Comparison of ENCODE assay signal across 9 mouse cellular contexts in genomic region chr3:107595264-107595937, GRCm38 (mm10). TPM values are rescaled to one million over a fixed set of nuclear protein-coding genes. Genes with fewer than 3 reads are reported as not detected.
A peak's percentile ranks its signal among the peaks of the same experiment; 100 is the strongest.
DNase-seq lines count a peak whose midpoint lies in the region; ATAC-seq and TF ChIP-seq lines count a peak whose summit lies in the region.
"Had no signal": no experiment of that assay in that cellular context is flagged by ENCODE, and none has a peak within 500 bp of the region (broad histone marks: within the 10 kb centered on the region; RNA-seq: fewer than 3 reads in every experiment).

No protein-coding gene starts in this region.

- no peak overlapping the region for H3K27ac ChIP-seq in kidney, adult 2 months (ENCODE audit: insufficient read depth, low read depth, low read length)
- peak overlapping the region; percentile 92 for H3K27ac ChIP-seq in embryonic facial prominence, embryonic 10.5 days (replicated peaks)
- H3K27ac ChIP-seq in hindbrain, embryonic 14.5 days = no peak overlapping the region
- H3K27ac ChIP-seq in midbrain, embryonic 15.5 days = no peak overlapping the region

- no peak overlapping the region for H3K9ac ChIP-seq in hindbrain, embryonic 14.5 days
- peak overlapping the region; percentile 10; the same call in 1 of the 2 replicates for H3K9ac ChIP-seq in midbrain, embryonic 15.5 days

- H3K27me3 ChIP-seq in kidney, adult 2 months (replicated peaks; ENCODE audit: control insufficient read depth, insufficient read depth, low read length) = peaks cover 5% of the 10 kb centered on the region
- H3K27me3 ChIP-seq in embryonic facial prominence, embryonic 10.5 days (replicated peaks; ENCODE audit: low read depth, poor library complexity, severe bottlenecking) = peaks cover 98% of the 10 kb centered on the region
- H3K27me3 ChIP-seq in hindbrain, embryonic 14.5 days (ENCODE audit: control insufficient read depth, insufficient read depth, low read length) = peaks cover 88% of the 10 kb centered on the region
- peaks cover 70% of the 10 kb centered on the region for H3K27me3 ChIP-seq in midbrain, embryonic 15.5 days (replicated peaks)

- no peaks in the 10 kb centered on the region for H3K4me1 ChIP-seq in kidney, adult 2 months (ENCODE audit: control insufficient read depth, insufficient read depth, low read length)
- peaks cover 61% of the 10 kb centered on the region for H3K4me1 ChIP-seq in embryonic facial prominence, embryonic 10.5 days
- H3K4me1 ChIP-seq in hindbrain, embryonic 14.5 days (replicated peaks; ENCODE audit: control insufficient read depth, insufficient read depth, low read length) = peaks cover 11% of the 10 kb centered on the region; the same call in 1 of the 2 replicates
- H3K4me1 ChIP-seq in midbrain, embryonic 15.5 days = peaks cover 19% of the 10 kb centered on the region

- 0 out of 2 replicates have a peak, but pooled peaks have one; percentile 4 for ATAC-seq in hindbrain, embryonic 14.5 days (ENCODE audit: low FRiP score)
- peak; percentile 19; the same call in 1 of the 2 replicates for ATAC-seq in midbrain, embryonic 15.5 days (replicated peaks)

- WGBS in kidney, adult 2 months = 3% methylated on average over 50 of the region's 50 CpGs
- WGBS in embryonic facial prominence, embryonic 10.5 days = under 1% methylated on average over 50 of the region's 50 CpGs
- 1% methylated on average over 45 of the region's 50 CpGs for WGBS in hindbrain, embryonic 14.5 days
- under 1% methylated on average over 50 of the region's 50 CpGs for WGBS in midbrain, embryonic 15.5 days

- H3K4me3 ChIP-seq in kidney, adult 2 months (ENCODE audit: insufficient read depth, low read depth, low read length) = no peak overlapping the region
- H3K4me3 ChIP-seq in embryonic facial prominence, embryonic 10.5 days = peak overlapping the region; percentile 71
- peak overlapping the region; percentile 23 for H3K4me3 ChIP-seq in hindbrain, embryonic 14.5 days (replicated peaks; ENCODE audit: low read length)
- peak overlapping the region; percentile 30 for H3K4me3 ChIP-seq in midbrain, embryonic 15.5 days

- TF ChIP-seq POLR2A in kidney, adult 2 months (IDR thresholded peaks at IDR 0.05; ENCODE audit: low read depth, low read length) = no peak

- no peak for TF ChIP-seq CTCF in kidney, adult 2 months (conservative IDR thresholded peaks at IDR 0.05; ENCODE audit: insufficient read depth, insufficient read length, low read depth, low read length)

- peak overlapping the region; percentile 41 for H3K4me2 ChIP-seq in hindbrain, embryonic 14.5 days (replicated peaks)
- peak overlapping the region; percentile 53 for H3K4me2 ChIP-seq in midbrain, embryonic 15.5 days

- peak; percentile 14 for DNase-seq in kidney, adult 2 months
- no peak for DNase-seq in kidney, postnatal 25 days
- DNase-seq in embryonic facial prominence, embryonic 10.5 days (ENCODE audit: low spot score) = peak; percentile 74
- DNase-seq in hindbrain, embryonic 14.5 days (ENCODE audit: low spot score) = no peak
- no peak for DNase-seq in urinary bladder, adult 2 months (ENCODE audit: low spot score)
- DNase-seq in layer of hippocampus, postnatal 14 days (ENCODE audit: low spot score in 2 of 2) = no peak
- no peak for DNase-seq in left cerebral cortex, postnatal 4 days

- H3K36me3 ChIP-seq in kidney, adult 2 months (ENCODE audit: control insufficient read depth, insufficient read depth, low read length) = no peaks in the 10 kb centered on the region
- H3K36me3 ChIP-seq in embryonic facial prominence, embryonic 10.5 days (replicated peaks) = peaks cover 10% of the 10 kb centered on the region; the same call in 1 of the 2 replicates
- no peaks in the 10 kb centered on the region for H3K36me3 ChIP-seq in hindbrain, embryonic 14.5 days (replicated peaks; ENCODE audit: control insufficient read depth, insufficient read depth)
- H3K36me3 ChIP-seq in midbrain, embryonic 15.5 days (replicated peaks) = no peaks in the 10 kb centered on the region

- no peaks in the 10 kb centered on the region for H3K9me3 ChIP-seq in embryonic facial prominence, embryonic 10.5 days
- no peaks in the 10 kb centered on the region for H3K9me3 ChIP-seq in hindbrain, embryonic 14.5 days (ENCODE audit: control insufficient read depth, low read length)
- H3K9me3 ChIP-seq in midbrain, embryonic 15.5 days = no peaks in the 10 kb centered on the region

- intact Hi-C loops in left cerebral cortex, postnatal 4 days (cut with DNase I) = no loop called here

RNA-seq across cellular contexts. Expression of gene Alx3, which starts 0.6 kb away (rescaled TPM):
- not detected in 2 replicates for polyA plus RNA-seq in kidney, adult 2 months (2012; rRNA removed)
- polyA plus RNA-seq in embryonic facial prominence, embryonic 10.5 days (2016; fragmentation: Nextera tagmentation; extraction: Ambion mirVana) = 41.8 and 43.5 TPM in 2 replicates
- 0.12 TPM in 1 of 2 replicates, not detected in the other for polyA plus RNA-seq in hindbrain, embryonic 14.5 days (2014; fragmentation: Nextera tagmentation; extraction: Ambion mirVana)
- polyA plus RNA-seq in midbrain, embryonic 15.5 days (2015; fragmentation: Nextera tagmentation; extraction: Ambion mirVana) = 1.0 and 1.2 TPM in 2 replicates
- not detected in 2 replicates for polyA plus RNA-seq in urinary bladder, adult 2 months (2012; rRNA removed)
- total RNA-seq in layer of hippocampus, postnatal 14 days (2021) = under 1 TPM; 0.69 to 0.85 TPM
- 1 to 10 TPM; 1.7 to 1.9 TPM for total RNA-seq in left cerebral cortex, postnatal 4 days (2021)
- polyA plus RNA-seq: gonadal fat pad, adult 2 months had no signal

RNA-seq across cellular contexts. Expression of gene Gm10961, which starts 35.7 kb away (rescaled TPM):
- not detected in 2 replicates for polyA plus RNA-seq in kidney, adult 2 months (2012; rRNA removed)
- polyA plus RNA-seq in embryonic facial prominence, embryonic 10.5 days (2016; fragmentation: Nextera tagmentation; extraction: Ambion mirVana) = not detected in 2 replicates
- not detected in 2 replicates for polyA plus RNA-seq in hindbrain, embryonic 14.5 days (2014; fragmentation: Nextera tagmentation; extraction: Ambion mirVana)
- polyA plus RNA-seq in midbrain, embryonic 15.5 days (2015; fragmentation: Nextera tagmentation; extraction: Ambion mirVana) = not detected in 2 replicates
- not detected in 2 replicates for polyA plus RNA-seq in urinary bladder, adult 2 months (2012; rRNA removed)
- total RNA-seq in layer of hippocampus, postnatal 14 days (2021) = not detected
- total RNA-seq in left cerebral cortex, postnatal 4 days (2021) = not detected
- polyA plus RNA-seq: gonadal fat pad, adult 2 months had no signal

RNA-seq across cellular contexts. Expression of gene Strip1, which starts 36.1 kb away (rescaled TPM):
- polyA plus RNA-seq in kidney, adult 2 months (2012; rRNA removed) = 46.0 and 54.1 TPM in 2 replicates
- 64.9 and 70.0 TPM in 2 replicates for polyA plus RNA-seq in embryonic facial prominence, embryonic 10.5 days (2016; fragmentation: Nextera tagmentation; extraction: Ambion mirVana)
- polyA plus RNA-seq in hindbrain, embryonic 14.5 days (2014; fragmentation: Nextera tagmentation; extraction: Ambion mirVana) = 158 and 170 TPM in 2 replicates
- 178 and 182 TPM in 2 replicates for polyA plus RNA-seq in midbrain, embryonic 15.5 days (2015; fragmentation: Nextera tagmentation; extraction: Ambion mirVana)
- 33.4 and 37.7 TPM in 2 replicates for polyA plus RNA-seq in urinary bladder, adult 2 months (2012; rRNA removed)
- total RNA-seq in layer of hippocampus, postnatal 14 days (2021) = 10 to 100 TPM; 76.7 to 77.6 TPM
- total RNA-seq in left cerebral cortex, postnatal 4 days (2021) = 100 to 1,000 TPM; 114 to 120 TPM

RNA-seq across cellular contexts. Expression of gene Ubl4b, which starts 40.5 kb away (rescaled TPM):
- polyA plus RNA-seq in kidney, adult 2 months (2012; rRNA removed) = 0.06 TPM in 1 of 2 replicates, not detected in the other
- polyA plus RNA-seq in embryonic facial prominence, embryonic 10.5 days (2016; fragmentation: Nextera tagmentation; extraction: Ambion mirVana) = 0.41 and 0.70 TPM in 2 replicates
- polyA plus RNA-seq in hindbrain, embryonic 14.5 days (2014; fragmentation: Nextera tagmentation; extraction: Ambion mirVana) = not detected in 2 replicates
- polyA plus RNA-seq in midbrain, embryonic 15.5 days (2015; fragmentation: Nextera tagmentation; extraction: Ambion mirVana) = not detected in 2 replicates
- not detected in 2 replicates for polyA plus RNA-seq in urinary bladder, adult 2 months (2012; rRNA removed)
- not detected for total RNA-seq in layer of hippocampus, postnatal 14 days (2021)
- under 1 TPM in 1 of 2 experiments, not detected in 1; 0.58 TPM for total RNA-seq in left cerebral cortex, postnatal 4 days (2021)

Comparison
In these comparisons a context has a peak if more than half of its experiments do, and no peak if none do; other contexts are left out.
1. DNase-seq: peak in kidney, adult 2 months (single experiment) and embryonic facial prominence, embryonic 10.5 days (single experiment); none in kidney, postnatal 25 days (0 of 2), hindbrain, embryonic 14.5 days (single experiment), urinary bladder, adult 2 months (single experiment), layer of hippocampus, postnatal 14 days (0 of 2) and left cerebral cortex, postnatal 4 days (single experiment).
2. RNA of gene Alx3, which starts 0.6 kb away (polyA plus RNA-seq): 41.8 to 43.5 TPM in embryonic facial prominence, embryonic 10.5 days; 1.0 to 1.2 TPM in midbrain, embryonic 15.5 days, not detected in kidney, adult 2 months, 0.12 TPM in hindbrain, embryonic 14.5 days and not detected in urinary bladder, adult 2 months; every median in the first group is over 10 times any median in the second.